Mouse (Mus musculus) stomach, embryonic 14.5 days (tissue): ENCODE measurements at regions not wholly inside any gene's neighbourhood (a gene's known extent, or its start where the extent isn't known, plus 50 kb on each side); places are given as distances from the start of the nearest gene placed in this dataset.
"Not testable (repeated sequence)": the region's sequence is repeated elsewhere in the genome, so short reads cannot be mapped to it uniquely, and the experiment has no call there.

Experiments
- ATAC-seq: fragments of 200-750 bp; cut with Nextera tagmentation; 2 replicates; pipeline ENCODE4 v1.8.0; 2017; ENCODE audit warnings: low read depth, moderate TSS enrichment; ENCODE audit not compliant: insufficient number of reproducible peaks, insufficient read depth, low FRiP score
- H3K27ac ChIP-seq: fragments of 300-500 bp; sonication (generic); 2 replicates; pipeline ENCODE4 v1.5.1; 2014; ENCODE audit warnings: mild to moderate bottlenecking, low read length, moderate library complexity, mixed read lengths
- H3K27me3 ChIP-seq: fragments of 300-500 bp; sonication (generic); 2 replicates; pipeline ENCODE4 v1.6.1; 2014; ENCODE audit warnings: low read length, control low read depth, mixed read lengths; ENCODE audit not compliant: control insufficient read depth, insufficient read depth
- H3K36me3 ChIP-seq: fragments of 300-500 bp; sonication (generic); 2 replicates; pipeline ENCODE4 v1.6.1; 2014; ENCODE audit warnings: mild to moderate bottlenecking, control low read depth, low read length, moderate library complexity, mixed read lengths; ENCODE audit not compliant: control insufficient read depth, insufficient read depth
- H3K4me1 ChIP-seq: fragments of 300-500 bp; sonication (generic); 2 replicates; pipeline ENCODE4 v1.6.1; 2014; ENCODE audit warnings: low read length, control low read depth, mixed read lengths; ENCODE audit not compliant: control insufficient read depth, insufficient read depth
- H3K4me2 ChIP-seq: fragments of 300-500 bp; sonication (generic); replicated peaks from 2 replicates; pipeline ENCODE4 v1.6.1; 2014; ENCODE audit warnings: low read depth, low read length, control low read depth
- H3K4me3 ChIP-seq: fragments of 300-500 bp; sonication (generic); 2 replicates; pipeline ENCODE4 v1.5.1; 2014; ENCODE audit warnings: low read depth, low read length, control low read depth
- H3K9ac ChIP-seq: fragments of 300-500 bp; sonication (generic); replicated peaks from 2 replicates; pipeline ENCODE4 v1.6.1; 2014; ENCODE audit warnings: low read depth, mild to moderate bottlenecking, control low read depth, low read length, moderate library complexity, mixed read lengths
- H3K9me3 ChIP-seq: fragments of 300-500 bp; sonication (generic); 2 replicates; pipeline ENCODE4 v1.6.1; 2016; ENCODE audit warnings: low read depth, low read length, control low read depth; ENCODE audit not compliant: control insufficient read depth
- WGBS: fragments of 180-500 bp; shearing (Covaris S2); extraction: QIAGEN DNeasy Blood & Tissue Kit; methylation state at CpG from one replicate; pipeline ENCODE4 v1.1.7; 2014; 5-methylcytosine and 5-hydroxymethylcytosine counted together

- no peak for ATAC-seq
- H3K9ac ChIP-seq = no peak overlapping the region
- H3K9me3 ChIP-seq = peaks cover 11% of the 10 kb centered on the region
- H3K27ac ChIP-seq = 0 out of 2 replicates have a peak overlapping the region, but pooled peaks have one; percentile 71
- H3K4me1 ChIP-seq = peaks cover 29% of the 10 kb centered on the region
- H3K4me3 ChIP-seq = no peak overlapping the region
- WGBS = 55% methylated on average over 8 of the region's 8 CpGs
- H3K36me3 ChIP-seq = no peaks in the 10 kb centered on the region
- H3K27me3 ChIP-seq = no peaks in the 10 kb centered on the region
- H3K4me2 ChIP-seq = no peak overlapping the region
Observed at GRCm38 (mm10) chr1:88799789-88800188, 97.8 kb upstream of the Arl4c start.

DNA sequence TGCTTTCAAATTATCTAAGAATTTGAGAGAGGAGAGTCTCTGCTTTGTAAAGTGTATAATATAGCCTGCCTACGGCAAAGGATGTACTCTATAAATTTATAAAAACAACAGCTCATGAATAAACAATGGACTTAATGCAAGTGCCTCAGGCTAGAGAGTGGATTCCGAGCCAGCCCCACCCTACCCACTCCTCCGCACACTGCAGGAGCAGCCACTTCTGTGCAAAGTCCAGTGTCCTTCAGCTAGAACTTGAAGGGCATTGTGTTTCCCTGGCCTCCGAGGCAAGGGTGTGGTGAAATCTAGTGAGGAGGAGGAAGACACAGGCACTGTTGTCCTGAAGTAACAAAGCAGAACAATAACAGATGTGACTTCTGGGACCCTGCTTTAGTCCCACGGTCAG lies 98.4 kb upstream of the Arl4c start:
- 33% methylated on average over 5 of the region's 5 CpGs for WGBS
- Histone ChIP-seq H3K4me1 (peaks cover 29% of the 10 kb centered on the region), H3K9ac (no peak overlapping the region), H3K4me3 (no peak overlapping the region), H3K27me3 (no peaks in the 10 kb centered on the region), H3K4me2 (no peak overlapping the region), H3K27ac (no peak overlapping the region), H3K9me3 (peaks cover 9% of the 10 kb centered on the region), H3K36me3 (no peaks in the 10 kb centered on the region)
- no peak for ATAC-seq

DNA sequence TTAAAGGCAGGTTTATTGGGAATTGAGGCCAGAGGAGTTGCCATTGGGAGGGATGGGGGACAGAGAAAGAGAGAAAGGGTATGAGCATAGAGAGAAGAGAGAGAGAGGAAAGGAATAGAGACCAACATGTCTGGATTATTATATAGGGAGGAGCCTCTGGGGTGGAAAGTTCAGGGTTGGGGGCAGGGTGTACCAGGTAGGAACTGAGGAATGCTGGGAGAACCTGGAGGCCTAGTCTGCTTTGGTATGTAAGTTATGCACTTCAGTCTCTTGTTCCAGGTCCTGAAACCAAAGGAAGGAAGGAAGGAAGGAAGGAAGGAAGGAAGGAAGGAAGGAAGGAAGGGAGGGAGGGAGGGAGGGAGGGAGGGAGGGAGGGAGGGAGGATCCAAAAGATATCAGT lies 99.1 kb upstream of the Arl4c start:
- H3K36me3 ChIP-seq, H3K9ac ChIP-seq, H3K4me3 ChIP-seq, ATAC-seq, H3K4me2 ChIP-seq, H3K27ac ChIP-seq, H3K9me3 ChIP-seq, H3K27me3 ChIP-seq: not testable (repeated sequence)
- peaks cover 29% of the 10 kb centered on the region for H3K4me1 ChIP-seq

DNA sequence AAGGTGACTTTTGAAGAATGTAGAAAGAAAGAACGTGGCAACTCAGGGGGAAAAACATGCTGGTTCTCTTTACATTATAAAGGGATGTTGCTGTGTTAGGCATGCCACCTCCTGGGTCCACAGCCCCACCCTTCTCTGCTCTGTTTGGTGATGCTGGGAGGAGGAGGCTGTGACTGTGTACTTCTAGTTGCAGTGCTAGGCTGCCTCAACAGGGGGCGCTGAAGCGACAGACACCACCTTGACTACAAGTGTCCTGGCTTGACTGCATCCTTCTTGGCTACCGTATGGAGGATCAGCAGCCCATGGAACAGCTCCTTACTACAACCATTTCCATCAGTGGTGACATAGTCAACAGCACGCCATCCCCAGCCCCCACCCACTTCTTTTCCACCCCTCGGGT lies 104.9 kb upstream of the Arl4c start:
- 59% methylated on average over 6 of the region's 6 CpGs for WGBS
- no peak overlapping the region for H3K4me3 ChIP-seq

GRCm38 (mm10) chr1:88807901-88808300 lies 105.9 kb upstream of the Arl4c start:
- H3K4me2 ChIP-seq = no peak overlapping the region
- no peak for ATAC-seq
- no peaks in the 10 kb centered on the region for H3K36me3 ChIP-seq
- H3K9me3 ChIP-seq = no peaks in the 10 kb centered on the region
- 53% methylated on average over 6 of the region's 6 CpGs for WGBS
- no peaks in the 10 kb centered on the region for H3K4me1 ChIP-seq
- no peak overlapping the region for H3K9ac ChIP-seq
- H3K4me3 ChIP-seq = no peak overlapping the region
- no peaks in the 10 kb centered on the region for H3K27me3 ChIP-seq
- H3K27ac ChIP-seq = no peak overlapping the region

More for the DNA sequence above, 104.9 kb upstream of the Arl4c start:
- Histone ChIP-seq H3K9ac (no peak overlapping the region), H3K27me3 (no peaks in the 10 kb centered on the region), H3K27ac (no peak overlapping the region), H3K36me3 (no peaks in the 10 kb centered on the region), H3K9me3 (no peaks in the 10 kb centered on the region), H3K4me1 (no peaks in the 10 kb centered on the region), H3K4me2 (no peak overlapping the region)
- ATAC-seq = no peak

GRCm38 (mm10) chr1:88808508-88808907 lies 106.5 kb upstream of the Arl4c start:
- no peak for ATAC-seq
- no peaks in the 10 kb centered on the region for H3K27me3 ChIP-seq
- no peak overlapping the region for H3K4me2 ChIP-seq
- WGBS = 87% methylated on average over 3 of the region's 3 CpGs
- no peaks in the 10 kb centered on the region for H3K4me1 ChIP-seq
- no peaks in the 10 kb centered on the region for H3K9me3 ChIP-seq
- no peak overlapping the region for H3K27ac ChIP-seq
- no peak overlapping the region for H3K9ac ChIP-seq
- H3K4me3 ChIP-seq = no peak overlapping the region
- H3K36me3 ChIP-seq = no peaks in the 10 kb centered on the region

DNA sequence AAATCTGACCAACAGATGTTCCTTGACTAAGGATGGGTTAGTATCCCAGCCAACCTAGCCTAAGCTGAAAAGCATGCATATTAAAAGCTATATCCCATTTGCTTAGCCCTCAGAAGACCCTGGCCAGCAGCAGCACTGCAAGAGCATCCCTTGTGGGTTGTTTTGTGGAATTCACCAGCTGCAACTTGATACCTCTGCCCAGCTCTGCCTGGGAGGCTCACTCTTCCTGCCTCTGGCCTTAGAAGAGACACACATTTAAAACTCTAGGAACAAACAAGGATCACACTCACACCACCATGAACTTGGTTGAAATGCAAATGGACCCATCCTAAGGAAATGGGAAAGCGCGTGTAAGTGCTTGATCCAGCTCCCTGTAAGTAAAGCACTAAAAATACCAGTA lies 107.7 kb upstream of the Arl4c start:
- H3K27ac ChIP-seq = no peak overlapping the region
- H3K4me3 ChIP-seq = no peak overlapping the region
- H3K4me2 ChIP-seq = no peak overlapping the region
- no peaks in the 10 kb centered on the region for H3K9me3 ChIP-seq
- no peaks in the 10 kb centered on the region for H3K27me3 ChIP-seq
- no peaks in the 10 kb centered on the region for H3K4me1 ChIP-seq
- no peaks in the 10 kb centered on the region for H3K36me3 ChIP-seq
- ATAC-seq = no peak
- 63% methylated on average over 2 of the region's 2 CpGs for WGBS
- H3K9ac ChIP-seq = no peak overlapping the region

DNA sequence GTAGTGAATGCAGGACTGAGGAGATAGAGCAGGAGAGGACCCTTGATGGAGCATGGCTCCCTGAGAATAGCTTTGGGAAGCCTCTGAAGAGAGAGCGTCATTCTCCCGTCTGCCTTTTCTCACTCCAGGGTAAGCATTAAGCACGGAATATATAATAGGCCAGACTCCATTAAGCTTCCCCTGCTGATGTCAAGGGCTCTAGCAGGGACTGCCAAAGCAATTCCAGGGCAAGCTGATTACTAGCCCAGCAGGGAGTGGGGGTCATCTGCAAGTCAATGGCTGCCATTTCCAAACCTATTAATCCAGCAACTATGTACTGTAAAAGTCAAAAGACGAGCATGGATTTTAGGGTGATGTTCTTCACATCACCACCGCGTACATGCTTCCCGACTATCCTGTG lies 111.2 kb upstream of the Arl4c start:
- no peak overlapping the region for H3K4me2 ChIP-seq
- 66% methylated on average over 7 of the region's 7 CpGs for WGBS
- H3K4me3 ChIP-seq = no peak overlapping the region
- H3K9ac ChIP-seq = no peak overlapping the region
- H3K4me1 ChIP-seq = no peaks in the 10 kb centered on the region
- no peaks in the 10 kb centered on the region for H3K9me3 ChIP-seq
- no peaks in the 10 kb centered on the region for H3K27me3 ChIP-seq
- no peak overlapping the region for H3K27ac ChIP-seq
- no peak for ATAC-seq
- no peaks in the 10 kb centered on the region for H3K36me3 ChIP-seq

GRCm38 (mm10) chr1:88816376-88816945 lies 114.4 kb upstream of the Arl4c start:
- no peak overlapping the region for H3K27ac ChIP-seq
- no peak overlapping the region for H3K4me2 ChIP-seq
- peaks cover 4% of the 10 kb centered on the region for H3K4me1 ChIP-seq
- H3K9me3 ChIP-seq = no peaks in the 10 kb centered on the region
- no peak for ATAC-seq
- no peaks in the 10 kb centered on the region for H3K27me3 ChIP-seq
- no peak overlapping the region for H3K4me3 ChIP-seq
- WGBS = 69% methylated on average over 9 of the region's 9 CpGs
- no peaks in the 10 kb centered on the region for H3K36me3 ChIP-seq
- H3K9ac ChIP-seq = no peak overlapping the region
